Mouse (Mus musculus): ENCODE measurements around the gene Hist1h2bb. TPM values are rescaled to one million over a fixed set of nuclear protein-coding genes. Genes with fewer than 3 reads are reported as not detected.
A peak's percentile ranks its signal among the peaks of the same experiment; 100 is the strongest.
"Not testable (repeated sequence)": the region's sequence is repeated elsewhere in the genome, so short reads cannot be mapped to it uniquely, and the experiment has no call there.

Hist1h2bb gene
- polyA plus RNA-seq (2012; rRNA removed): 13.5 and 18.0 TPM in 2 replicates

- peak; percentile 95 for DNase-seq (ENCODE audit: low read depth, low spot score)
- WGBS: under 1% methylated on average over 47 of the region's 58 CpGs
Observed at GRCm38 (mm10) chr13:23746201-23747080, at the start of gene Hist1h2bb. Gene Hist1h2bb (plus strand): TSS chr13:23746734.

DNA sequence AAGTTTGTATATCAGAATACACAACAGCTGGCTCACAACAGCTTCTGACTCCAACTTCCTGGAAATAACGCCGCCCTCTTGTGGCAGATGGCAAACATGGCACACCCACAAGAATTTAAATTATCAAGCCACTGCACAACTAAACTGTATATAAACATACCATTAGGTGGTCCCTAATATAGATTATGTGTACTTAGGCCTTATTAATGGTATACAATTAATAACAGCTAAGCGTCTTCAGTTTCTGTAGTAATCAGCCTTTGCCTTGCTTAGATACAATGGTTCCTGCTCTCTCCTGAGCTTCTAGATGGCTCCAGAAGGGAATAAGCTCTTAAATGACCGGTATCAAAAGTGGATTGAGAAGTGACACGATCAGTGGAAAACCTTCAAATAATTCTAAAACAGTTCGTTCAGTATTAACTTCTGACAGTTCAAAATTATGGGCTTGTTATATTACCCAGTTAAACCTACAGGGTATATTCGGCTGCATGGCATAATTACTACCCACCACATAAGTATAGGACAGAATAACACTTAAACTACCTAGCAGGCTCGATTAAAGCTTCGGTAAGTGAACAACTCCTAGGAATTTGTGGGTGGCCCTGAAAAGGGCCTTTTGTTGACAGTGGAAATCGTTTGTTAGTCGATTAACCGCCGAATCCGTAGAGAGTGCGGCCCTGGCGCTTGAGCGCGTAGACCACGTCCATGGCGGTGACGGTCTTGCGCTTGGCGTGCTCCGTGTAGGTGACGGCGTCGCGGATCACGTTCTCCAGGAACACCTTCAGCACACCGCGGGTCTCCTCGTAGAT lies 48.8 kb upstream of the Hist1h2bb start:
- DNase-seq (ENCODE audit: low read depth, low spot score): peak; percentile 76
- WGBS: under 1% methylated on average over 32 of the region's 32 CpGs

DNA sequence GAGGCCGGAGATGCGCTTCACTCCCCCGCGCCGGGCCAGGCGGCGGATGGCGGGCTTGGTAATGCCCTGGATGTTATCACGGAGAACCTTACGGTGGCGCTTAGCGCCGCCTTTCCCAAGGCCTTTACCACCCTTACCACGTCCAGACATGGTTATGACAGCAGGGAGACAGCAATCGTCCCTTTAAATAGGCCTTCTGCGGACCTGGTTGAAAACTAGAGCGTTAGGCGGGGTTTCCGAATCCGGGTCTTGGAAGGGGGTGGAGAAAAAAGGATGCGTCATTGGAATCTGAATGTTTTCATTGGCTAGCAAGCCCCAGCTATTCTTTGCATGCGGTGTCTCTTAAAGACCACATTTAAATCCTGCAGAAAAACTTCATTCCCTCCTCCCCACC lies 48.2 kb upstream of the Hist1h2bb start, which contains the start of gene Hist1h4c:
Hist1h4c (minus strand) TSS at position 155 of the 394 bp plus-strand sequence.
- under 1% methylated on average over 22 of the region's 22 CpGs for WGBS
- peak; percentile 95 for DNase-seq (ENCODE audit: low read depth, low spot score)

- 65% methylated on average over 6 of the region's 6 CpGs for WGBS
- no peak for DNase-seq (ENCODE audit: low read depth, low spot score)
Observed at GRCm38 (mm10) chr13:23698996-23699395, 47.5 kb upstream of the Hist1h2bb start.

- no peak for DNase-seq (ENCODE audit: low read depth, low spot score)
Observed at GRCm38 (mm10) chr13:23699767-23700166, 46.8 kb upstream of the Hist1h2bb start.

GRCm38 (mm10) chr13:23700786-23701520 lies 45.6 kb upstream of the Hist1h2bb start:
- WGBS: 20% methylated on average over 8 of the region's 8 CpGs
- peak; percentile 63 for DNase-seq (ENCODE audit: low read depth, low spot score)

More at GRCm38 (mm10) chr13:23699767-23700166, 46.8 kb upstream of the Hist1h2bb start:
- WGBS: 67% methylated on average over 3 of the region's 3 CpGs

- no peak for DNase-seq (ENCODE audit: low read depth, low spot score)
- WGBS: 70% methylated on average over 4 of the region's 4 CpGs
Observed at GRCm38 (mm10) chr13:23702220-23702619, 44.3 kb upstream of the Hist1h2bb start.

- DNase-seq (ENCODE audit: low read depth, low spot score): not testable (repeated sequence)
- 46% methylated on average over 2 of the region's 2 CpGs for WGBS
Observed at GRCm38 (mm10) chr13:23702801-23703200, 43.7 kb upstream of the Hist1h2bb start.

GRCm38 (mm10) chr13:23705751-23706356 lies 40.7 kb upstream of the Hist1h2bb start:
- WGBS: 91% methylated on average over 7 of the region's 7 CpGs
- no peak for DNase-seq (ENCODE audit: low read depth, low spot score)

DNA sequence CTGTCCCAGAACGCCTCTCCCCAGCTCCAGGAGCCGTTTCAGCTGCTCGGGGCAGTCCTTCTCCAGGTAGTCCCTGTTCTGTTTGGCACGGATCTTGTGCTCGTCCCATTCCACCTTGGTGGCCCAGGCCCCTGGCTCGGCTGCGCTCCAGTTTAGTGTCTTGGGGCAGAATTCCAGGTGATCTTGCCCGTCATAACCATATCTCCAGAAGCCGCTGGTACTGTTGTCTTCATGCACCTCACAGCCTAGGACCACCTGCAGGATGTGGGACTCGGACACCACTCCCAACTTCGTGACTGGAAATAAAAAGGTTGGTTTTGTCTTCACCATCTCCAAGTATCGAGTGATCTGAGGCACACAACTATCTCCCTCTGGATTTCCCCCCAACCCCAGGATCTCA lies 39.8 kb upstream of the Hist1h2bb start:
- WGBS: 96% methylated on average over 12 of the region's 12 CpGs

GRCm38 (mm10) chr13:23708041-23708440 lies 38.5 kb upstream of the Hist1h2bb start:
- DNase-seq (ENCODE audit: low read depth, low spot score): no peak
- 89% methylated on average over 4 of the region's 4 CpGs for WGBS

More for the DNA sequence above, 39.8 kb upstream of the Hist1h2bb start:
- DNase-seq (ENCODE audit: low read depth, low spot score): no peak

- 44% methylated on average over 4 of the region's 4 CpGs for WGBS
- no peak for DNase-seq (ENCODE audit: low read depth, low spot score)
Observed at GRCm38 (mm10) chr13:23708654-23709053, 37.9 kb upstream of the Hist1h2bb start.

GRCm38 (mm10) chr13:23709714-23710373 lies 36.7 kb upstream of the Hist1h2bb start:
- DNase-seq (ENCODE audit: low read depth, low spot score): no peak
- WGBS: 13% methylated on average over 15 of the region's 15 CpGs

DNA sequence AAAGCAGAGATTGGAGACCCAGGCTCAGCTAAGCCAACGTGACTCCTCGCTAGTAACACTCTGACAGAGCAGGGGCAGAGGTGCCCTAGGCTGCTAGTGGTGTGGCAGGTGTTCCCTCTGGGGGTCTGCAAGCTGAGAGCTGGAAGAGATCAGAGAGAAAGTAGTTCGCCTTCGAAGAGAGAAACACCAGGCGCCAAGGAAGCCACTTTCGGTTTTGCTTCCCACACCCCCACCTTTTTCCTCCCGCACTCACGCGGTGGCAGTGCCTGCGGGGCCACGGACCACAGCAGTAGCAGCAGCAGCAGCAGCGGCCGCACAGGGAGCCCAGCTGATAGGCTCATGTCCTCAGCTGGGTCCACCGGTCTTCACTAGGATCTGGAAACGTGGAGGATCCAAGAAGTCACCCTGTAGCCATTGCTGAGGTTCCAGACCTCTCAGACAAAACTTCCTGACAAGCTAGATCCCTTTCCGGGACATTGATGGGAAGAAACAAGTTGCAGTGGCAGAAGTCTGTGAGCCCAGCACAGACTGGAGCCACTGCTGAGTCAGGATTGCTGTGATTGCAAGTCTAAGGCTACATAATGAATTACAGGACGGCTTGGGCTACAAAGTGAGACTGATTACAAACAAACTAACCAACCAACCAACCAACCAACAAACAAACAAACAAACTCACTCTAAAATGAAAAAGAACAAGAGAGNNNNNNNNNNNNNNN lies 36.0 kb upstream of the Hist1h2bb start, which contains the start of gene Hfe:
Hfe (minus strand) TSS at position 481 of the 716 bp plus-strand sequence.
- 2% methylated on average over 17 of the region's 17 CpGs for WGBS
- DNase-seq (ENCODE audit: low read depth, low spot score): no peak

- DNase-seq (ENCODE audit: low read depth, low spot score): no peak
- WGBS: 78% methylated on average over 5 of the region's 5 CpGs
Observed at GRCm38 (mm10) chr13:23716261-23717042, 30.1 kb upstream of the Hist1h2bb start.

- DNase-seq (ENCODE audit: low read depth, low spot score): no peak
- 70% methylated on average over 11 of the region's 11 CpGs for WGBS
Observed at GRCm38 (mm10) chr13:23717176-23717575, 29.4 kb upstream of the Hist1h2bb start.

DNA sequence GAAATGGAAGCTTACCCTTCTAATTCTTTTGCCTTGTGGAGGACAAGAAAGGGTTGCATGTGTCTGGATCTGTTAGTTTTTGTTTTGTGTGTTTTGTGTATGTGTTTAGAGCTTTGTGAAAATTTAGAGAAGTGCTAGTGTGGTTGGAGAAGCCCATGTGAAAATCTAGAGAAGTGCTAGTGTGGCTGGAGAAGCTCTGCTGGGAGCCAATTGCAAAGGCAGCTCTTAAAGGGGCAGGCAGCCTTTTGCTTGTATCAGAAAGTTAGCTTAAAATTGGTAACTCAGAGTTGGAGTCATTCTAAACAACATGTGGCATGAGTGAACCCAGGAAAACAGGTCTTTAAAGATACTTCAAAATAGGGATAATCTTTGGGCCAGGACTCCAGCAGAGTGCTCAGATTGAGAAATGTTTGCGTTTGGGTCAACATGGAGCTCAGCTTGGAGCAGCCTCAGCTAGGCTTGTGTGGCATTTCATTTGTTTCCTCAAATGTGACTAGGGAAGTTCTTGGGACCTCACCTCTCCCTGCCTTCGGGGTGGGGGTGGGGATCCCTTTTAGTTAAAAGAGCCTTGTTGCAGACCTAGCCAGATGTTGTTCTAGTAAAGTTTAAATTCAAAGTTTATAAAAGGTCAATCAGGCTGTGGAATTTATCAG lies 28.8 kb upstream of the Hist1h2bb start:
- 24% methylated on average over 2 of the region's 2 CpGs for WGBS
- not testable (repeated sequence) for DNase-seq (ENCODE audit: low read depth, low spot score)

Measured in large intestine, adult 2 months (tissue).